Mouse (Mus musculus): ENCODE results near the gene B4galt2.
A peak's percentile ranks its signal among the peaks of the same experiment; 100 is the strongest.

The B4galt2 gene

GRCm38 (mm10) chr4:117831920-117832691 is 51.2 kb downstream of the B4galt2 start:
- no peak for DNase-seq

DNA sequence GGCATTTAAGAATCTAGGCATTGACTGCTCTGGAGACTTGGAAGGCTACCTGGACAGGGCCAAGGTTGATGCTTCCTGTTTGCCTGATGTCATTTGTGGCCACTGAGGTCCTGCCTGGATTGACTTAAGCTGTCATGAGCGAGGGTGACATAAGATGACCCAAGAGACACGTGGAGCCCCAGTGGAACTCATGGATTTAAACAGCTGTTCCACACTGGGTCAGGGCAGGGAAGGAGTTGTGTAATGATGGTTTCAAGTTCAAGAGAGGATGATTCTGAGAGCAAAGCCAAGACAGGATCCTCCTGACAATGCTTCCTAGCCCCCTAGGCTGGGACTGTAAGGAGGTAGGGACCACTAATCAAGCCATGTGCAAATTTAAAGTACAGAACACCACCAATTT is 51.8 kb downstream of the B4galt2 start:
- no peak for DNase-seq

GRCm38 (mm10) chr4:117830801-117831200 is 52.5 kb downstream of the B4galt2 start:
- no peak for DNase-seq

GRCm38 (mm10) chr4:117830124-117830551 is 53.1 kb downstream of the B4galt2 start:
- no peak for DNase-seq

DNA sequence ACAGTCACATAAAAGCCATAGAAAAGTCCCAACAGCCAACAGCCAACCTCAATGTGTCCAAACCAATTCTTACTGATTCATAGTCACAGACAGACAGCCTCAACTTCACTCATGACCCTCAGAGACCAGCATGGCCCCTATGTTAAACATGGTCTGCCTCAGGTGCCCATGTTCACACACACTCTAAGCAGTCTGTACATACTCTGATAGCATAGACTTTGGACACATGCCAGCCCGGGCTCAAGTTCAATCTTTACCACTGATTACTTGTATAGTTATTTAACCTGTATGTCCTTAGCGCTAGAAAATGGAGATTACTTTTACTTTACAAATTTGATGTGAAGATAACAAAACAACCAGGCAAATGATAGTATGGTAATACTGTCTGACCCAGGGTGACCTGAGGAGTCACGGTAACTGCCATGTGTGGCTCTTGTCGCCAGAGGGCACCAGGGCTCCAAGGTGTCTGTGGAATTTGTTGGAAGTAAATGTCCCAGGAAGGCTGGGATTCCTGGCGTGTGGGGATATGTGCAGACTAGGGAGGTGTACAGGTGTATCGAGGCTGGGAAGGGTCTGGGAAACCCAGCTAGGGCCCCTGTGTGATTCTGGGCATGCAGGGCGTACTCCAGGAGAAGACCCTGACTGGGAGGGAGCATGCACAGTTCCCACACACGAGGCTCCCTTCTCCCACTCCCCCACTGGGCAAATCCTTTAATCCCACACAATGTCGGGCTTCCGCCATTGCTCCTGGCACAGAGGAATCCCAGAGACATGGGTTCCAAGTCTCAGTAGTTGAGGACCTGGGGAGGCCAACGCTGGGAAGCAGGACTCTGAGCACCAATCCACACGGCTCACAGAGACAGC is 53.8 kb downstream of the B4galt2 start:
- peak; percentile 84 for DNase-seq

DNA sequence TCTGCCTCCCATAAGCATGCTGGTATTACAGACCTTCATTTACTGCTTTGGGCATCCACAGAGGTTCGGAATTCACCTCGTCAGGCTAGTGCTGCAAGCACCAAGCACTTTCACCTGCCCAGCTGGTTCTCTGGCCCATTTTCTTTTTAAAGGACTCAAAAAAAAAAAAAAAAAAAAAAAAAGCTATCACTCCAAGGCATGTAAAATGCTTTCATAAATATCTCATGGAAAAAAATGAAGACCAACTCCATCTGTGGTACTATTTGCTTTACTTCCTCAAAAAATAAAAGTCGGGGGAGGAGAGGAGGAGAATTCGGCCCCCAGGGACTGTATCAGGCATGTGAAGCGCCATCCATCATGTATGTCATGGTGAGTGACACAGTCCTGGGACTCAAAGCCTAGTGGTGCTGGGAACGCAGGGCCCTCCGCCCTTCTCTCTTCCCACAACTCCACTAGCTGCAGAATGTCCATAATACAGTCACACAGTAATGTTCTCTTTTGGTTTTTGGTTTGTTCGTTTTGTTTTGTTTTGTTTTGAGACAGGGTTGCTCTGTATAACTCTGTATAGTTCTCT is 54.6 kb downstream of the B4galt2 start:
- DNase-seq = no peak
